Mouse (Mus musculus) retina, embryonic 14.5 days (tissue): ENCODE measurements around the gene S100a10.
"Not testable (repeated sequence)": the region's sequence is repeated elsewhere in the genome, so short reads cannot be mapped to it uniquely, and the experiment has no call there.

Source experiments
- DNase-seq: peaks from one replicate; pipeline ENCODE4 v3.0.0-alpha.2; 2015; ENCODE audit warnings: low spot score

S100a10 gene

DNA sequence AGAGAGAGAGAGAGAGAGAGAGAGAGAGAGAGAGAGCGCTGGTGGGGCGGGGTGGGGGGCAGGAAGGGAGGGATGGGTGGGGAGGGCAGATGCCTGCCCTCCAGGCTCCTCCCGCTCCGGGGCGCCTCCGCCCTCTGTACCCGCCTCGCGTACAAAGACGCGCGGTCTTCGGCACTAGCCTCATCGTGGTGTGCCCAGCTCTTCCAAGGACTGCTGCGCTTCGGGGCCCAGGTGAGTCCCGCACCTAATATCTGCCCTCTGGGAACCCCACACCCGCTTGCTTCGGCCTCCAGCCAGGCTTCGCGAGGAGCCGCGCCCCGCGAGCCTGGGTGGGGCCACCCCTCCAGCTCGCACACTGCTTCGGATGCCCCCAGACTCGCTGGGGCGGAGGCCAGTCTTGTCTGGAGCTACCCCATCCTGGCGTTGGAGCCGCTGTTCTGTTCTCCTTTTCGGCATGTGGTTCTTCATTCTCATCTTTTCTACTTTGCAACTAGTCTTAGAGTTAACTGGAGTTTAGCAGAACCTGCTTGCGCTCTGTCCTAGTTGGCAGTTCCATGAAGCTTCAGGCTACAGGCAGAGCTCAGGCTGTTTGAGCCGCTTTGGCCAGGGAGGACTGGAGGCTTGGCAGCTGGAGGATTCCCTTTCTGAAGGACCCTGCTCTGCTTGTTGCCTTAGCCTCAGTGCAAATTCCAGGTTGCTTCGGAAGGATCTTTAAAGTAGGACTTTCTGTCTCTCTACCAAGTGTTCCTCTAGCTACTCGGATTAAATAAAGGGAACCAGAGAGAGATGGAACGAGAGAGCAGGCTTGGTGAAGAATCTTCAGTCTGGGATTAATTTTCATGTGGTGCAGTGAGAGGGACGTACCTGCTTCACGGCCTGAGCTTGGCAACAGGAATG lies at the start of gene S100a10:
TSS of gene S100a10 (plus strand) at position 100 of the 897 bp plus-strand sequence.
- DNase-seq: peak; percentile 54

DNA sequence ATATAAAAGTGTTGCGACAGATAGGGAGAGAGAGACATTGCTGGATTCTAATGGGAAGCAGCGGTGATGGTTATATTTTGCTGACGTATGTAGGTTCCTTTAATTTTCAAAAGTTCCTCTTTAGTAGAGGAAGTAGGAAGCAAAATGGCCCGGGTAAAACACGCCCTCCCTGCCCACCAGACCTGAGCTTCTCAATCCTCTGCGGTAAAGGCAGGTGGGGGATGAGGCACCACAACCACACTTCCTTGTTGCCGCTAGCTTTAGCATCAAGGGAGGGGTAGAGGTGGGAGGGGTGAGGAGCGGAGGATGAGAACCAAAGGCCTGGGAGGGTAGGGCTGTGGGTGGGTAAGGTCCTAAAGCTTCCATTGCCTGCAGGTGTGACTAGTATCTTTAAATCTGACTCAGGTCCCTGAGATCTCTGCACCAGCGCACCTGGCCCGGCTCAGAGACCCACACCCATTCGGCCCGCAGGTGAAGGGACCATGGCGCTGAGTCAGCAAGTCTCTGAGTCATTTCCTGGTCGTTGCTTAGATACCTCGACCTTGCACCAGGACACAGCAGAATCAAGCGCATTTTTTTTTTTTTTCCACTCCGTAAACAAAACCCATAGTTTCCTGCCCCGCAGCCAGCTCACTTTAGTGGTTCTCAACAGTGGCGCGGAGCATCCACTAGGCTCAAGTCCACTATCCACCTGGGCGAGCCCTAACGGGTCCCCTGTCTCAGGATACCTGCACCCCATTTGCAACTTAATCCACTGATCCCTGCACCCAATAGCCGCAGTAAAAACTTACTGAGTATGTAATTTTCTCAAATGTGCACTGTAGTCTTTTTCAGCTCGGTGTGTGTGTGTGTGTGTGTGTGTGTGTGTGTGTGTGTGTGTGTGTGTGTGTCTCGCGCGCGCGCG lies 48.7 kb upstream of the S100a10 start:
- no peak for DNase-seq

DNA sequence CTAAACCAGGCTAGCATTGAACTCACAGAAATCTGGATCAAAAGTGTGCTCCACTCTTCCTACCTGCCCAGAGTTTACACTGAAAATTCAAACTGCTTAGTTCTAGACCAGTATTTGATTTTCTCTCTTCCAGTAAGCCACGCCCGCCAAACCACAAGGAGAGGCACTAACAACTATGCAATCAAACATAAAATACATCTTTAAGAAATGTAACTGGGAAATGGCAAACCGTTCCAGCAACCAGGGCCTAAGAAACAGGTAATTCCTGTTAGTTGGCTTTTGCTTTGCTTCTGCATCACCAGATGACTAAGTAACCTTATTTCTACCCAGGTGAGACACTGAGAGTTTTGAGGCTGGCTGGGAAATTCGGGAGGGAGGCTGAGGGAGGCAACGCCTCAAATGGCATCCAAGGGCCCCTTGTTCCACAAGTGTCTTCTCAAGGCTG lies 48.0 kb upstream of the S100a10 start:
- DNase-seq: no peak

DNA sequence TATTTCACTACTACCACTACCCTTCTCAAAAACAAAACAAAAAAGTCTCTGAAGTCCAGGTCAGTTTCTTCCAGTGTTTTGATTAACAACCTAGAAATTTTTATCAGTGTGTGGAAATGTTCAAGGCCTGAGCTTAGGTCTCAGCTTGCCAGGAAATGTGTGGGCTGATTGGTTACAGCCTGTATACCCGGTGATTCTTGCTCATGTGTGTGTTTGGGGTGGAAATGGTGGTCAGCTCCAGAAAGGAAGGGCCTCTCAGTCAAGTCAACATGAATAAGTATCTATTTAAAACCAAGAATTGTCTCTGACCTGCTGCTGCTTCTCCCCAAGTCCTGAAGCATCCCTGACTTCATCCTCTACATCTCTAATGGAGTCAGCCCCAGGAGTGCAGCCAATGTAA lies 45.6 kb upstream of the S100a10 start:
- DNase-seq: no peak

DNA sequence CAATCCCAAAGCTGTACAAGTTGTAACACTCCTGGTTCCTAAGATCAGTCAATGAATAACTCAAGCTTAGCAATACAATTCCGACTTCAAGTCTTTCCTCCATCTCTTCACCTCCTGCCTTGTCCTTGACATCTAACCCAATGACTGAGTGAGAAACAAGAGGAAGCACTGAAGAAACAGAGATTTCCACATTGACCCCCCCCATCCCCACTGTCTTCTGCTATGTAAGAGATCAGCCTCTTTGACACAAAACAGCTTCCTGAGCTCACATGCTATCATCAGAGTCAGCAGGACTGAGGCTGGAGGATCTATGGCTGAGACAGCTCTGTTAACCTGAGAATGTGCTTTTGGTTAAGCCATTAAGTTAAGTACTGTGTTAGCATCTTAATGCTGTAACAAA lies 43.8 kb upstream of the S100a10 start:
- no peak for DNase-seq

DNA sequence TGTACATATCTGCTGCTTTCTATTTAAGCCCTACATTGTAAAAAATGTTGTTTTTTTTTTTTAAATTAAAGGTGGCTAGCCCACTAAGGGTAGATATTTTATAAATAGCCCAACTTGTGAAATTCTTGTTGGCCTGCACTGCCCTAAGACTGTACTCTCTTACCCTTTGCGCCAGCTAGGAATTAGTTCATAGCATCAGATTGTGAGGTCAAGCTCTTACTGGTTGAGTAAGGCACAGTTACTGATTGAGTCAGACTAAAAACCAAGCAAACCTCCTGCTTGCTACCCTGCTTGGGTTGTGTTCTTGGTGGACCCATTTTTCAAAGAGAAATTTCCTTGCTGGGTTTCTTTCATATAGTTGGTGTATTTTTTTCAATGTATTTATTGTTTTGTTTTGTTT lies 43.1 kb upstream of the S100a10 start:
- DNase-seq: no peak

DNA sequence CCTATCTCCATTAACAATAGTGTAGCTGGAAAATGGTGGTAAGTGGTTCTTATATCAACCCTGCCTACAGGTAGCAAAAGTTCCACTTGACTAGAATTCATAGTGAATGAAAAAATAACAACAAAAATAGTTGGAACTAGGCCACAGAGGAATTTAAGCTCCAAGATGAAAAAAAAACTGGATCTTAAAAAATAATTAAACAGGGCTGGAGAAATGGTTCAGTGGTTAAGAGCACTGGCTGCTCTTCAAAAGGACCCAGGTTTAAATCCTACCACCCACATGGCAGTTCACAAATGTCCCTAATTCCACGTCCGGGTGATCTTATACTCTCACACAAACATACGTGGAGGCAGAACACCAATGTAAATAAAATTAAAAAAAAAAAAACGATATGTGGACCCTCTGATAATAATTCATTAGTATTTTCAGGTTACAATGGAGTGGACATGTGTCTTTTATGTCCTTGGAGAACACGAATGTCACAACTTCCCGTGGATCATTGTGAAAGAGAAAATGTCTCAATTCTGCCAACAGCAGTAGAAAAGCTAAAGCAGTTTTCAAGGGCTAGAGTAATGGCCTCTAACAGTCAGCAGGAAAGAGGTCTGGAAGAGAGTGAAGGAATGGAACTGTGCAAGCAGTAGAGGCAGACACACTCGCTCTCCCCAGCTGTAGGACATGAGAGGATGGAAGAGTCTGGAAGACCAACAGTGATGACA lies 42.3 kb upstream of the S100a10 start:
- no peak for DNase-seq

DNA sequence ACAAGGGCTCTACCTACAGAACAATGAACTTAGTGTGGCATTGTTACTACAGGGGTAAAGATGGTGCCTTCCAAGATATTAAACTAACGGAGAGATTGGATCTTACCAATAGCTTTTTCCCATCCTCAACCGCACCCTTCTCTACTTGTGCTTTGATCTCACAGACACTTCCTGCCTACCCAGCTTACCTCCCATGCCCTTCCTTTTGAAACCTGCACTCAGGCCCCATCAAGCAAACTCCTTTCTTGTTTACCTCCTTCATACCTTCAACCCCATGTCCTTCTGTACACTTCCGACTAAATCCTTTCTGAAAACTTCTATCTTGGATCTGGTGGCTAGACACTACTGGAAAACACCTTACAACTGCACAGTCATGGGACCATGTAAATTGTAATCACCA lies 40.3 kb upstream of the S100a10 start:
- DNase-seq: no peak

DNA sequence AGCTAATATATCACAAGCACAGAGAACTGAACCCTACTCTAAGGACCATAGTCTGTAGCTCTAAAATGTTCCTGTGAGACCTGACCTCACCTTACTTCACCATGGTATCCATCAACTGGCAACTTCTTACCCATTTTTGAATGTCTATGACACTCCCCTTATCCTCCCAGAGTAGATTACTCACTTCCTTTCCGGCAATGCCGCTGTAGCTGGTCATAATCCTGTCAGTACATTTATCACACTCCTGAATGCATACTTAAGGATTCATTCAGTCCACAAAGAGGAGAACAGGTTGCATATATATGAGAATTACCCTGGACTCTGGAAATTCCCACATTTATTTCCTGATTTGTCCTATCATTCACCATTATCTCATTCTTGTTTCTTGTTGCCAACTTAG lies 37.5 kb upstream of the S100a10 start:
- no peak for DNase-seq

DNA sequence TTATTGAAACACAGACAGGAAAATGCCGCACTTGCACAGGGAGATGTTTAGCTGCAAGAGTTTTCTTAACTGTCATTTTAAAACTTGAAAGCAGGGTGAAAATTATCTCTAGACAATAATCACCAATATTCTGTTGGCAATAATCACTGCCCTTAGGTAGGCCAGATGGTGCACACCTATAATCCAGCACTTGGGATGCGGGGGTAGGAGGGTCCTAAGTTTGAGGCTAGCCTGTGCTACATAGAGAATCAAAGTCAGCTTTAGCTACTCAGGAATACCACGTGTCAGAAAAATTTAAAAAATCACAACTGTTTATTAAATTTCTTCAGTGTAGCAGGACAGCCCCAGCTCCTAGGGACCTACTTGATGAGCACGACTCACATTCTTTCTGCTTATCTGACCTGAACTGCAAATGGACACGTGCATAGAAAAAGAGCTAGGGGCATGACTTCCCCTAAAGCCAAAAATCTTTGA lies 35.0 kb upstream of the S100a10 start:
- no peak for DNase-seq

DNA sequence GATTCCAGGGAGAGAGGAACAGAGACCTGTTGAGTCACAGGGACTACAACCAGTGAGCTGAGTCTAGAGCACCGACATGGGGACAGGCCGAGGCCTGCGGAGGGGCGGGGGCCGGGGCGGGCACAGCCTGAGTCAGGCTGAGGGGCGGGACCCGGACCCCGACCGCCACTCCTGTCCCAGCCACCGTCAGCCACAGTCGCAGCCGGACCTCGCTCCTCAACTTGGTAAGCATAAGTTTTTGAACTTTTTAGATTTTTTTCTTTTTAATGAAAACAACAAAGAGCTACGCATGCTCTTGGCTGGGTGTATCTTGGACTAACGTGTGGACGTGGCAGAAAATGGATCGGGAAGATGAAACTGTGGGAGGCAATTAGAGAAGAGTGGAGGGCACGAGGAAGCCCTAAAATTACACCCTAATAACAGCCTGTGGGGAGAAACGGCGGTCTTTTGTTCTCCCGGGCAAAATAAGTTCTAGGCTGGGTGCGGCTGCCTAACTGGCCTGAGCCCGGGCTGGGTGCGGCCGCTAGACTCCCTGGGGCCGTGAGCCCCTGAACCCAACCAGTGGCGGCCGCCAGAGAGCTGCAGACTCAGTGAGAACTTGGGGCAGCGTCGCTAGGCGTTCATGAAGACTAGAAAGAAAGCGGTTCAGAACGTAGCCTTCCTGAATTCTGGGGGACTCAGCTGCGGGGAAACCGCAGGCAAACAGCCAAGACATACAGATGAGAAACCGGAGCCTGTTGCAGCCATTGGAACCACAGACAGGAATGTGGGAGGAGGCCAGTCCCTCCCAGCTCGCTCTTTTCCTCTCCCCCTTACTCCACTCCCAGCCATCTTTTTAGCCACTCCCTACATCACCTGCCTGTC lies 34.3 kb upstream of the S100a10 start, which contains the start of gene S100a11:
TSS of gene S100a11 (plus strand) at position 159 of the 864 bp plus-strand sequence.
- peak; percentile 58 for DNase-seq

DNA sequence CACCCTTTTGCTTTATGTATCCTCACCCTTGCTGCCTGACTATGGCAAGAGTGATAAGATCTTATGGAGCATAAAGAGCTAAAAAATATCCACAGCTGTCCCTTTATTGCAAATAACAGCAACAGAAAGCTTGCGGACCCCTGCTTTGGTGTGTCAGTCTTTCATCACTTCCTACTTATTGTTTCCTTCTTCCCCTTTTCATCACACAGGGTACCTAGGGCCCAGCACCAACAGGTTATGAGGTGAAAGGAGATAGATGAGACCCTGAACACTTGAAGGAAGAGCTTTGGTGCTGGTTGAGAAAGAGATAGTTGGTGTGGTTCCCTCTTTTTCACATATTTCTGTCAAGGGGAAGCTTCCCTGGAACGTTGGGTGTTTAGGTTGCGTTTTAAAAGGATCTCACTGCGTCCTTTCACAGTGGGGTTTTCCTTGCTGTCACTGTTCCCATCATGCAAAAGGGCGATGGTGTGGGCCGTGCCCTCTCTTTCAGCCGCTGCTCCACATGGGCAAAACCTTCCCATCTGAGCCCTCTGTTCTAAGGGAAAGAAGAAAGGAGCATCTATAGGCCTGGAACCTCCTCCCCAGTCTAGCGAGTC lies 33.3 kb upstream of the S100a10 start:
- DNase-seq: no peak

DNA sequence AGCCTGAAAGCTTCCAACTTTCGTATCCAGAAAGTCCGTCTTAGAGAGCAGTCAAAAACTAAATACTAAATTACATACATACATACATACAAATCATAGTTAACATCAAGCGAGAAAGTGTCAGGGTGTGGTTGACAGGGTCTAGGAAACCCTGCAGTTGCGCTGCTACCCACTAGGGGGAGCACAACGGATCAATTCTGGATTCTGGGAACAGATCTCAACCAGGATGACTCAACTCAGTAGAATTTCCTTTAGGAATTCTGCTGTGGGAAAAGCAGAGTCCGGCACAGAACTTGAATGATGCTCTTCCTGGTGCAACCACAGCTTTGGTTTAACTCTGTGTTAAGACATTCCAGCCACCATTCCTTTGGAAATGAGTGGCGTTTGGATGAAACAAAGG lies 32.3 kb upstream of the S100a10 start:
- DNase-seq: peak; percentile 78

DNA sequence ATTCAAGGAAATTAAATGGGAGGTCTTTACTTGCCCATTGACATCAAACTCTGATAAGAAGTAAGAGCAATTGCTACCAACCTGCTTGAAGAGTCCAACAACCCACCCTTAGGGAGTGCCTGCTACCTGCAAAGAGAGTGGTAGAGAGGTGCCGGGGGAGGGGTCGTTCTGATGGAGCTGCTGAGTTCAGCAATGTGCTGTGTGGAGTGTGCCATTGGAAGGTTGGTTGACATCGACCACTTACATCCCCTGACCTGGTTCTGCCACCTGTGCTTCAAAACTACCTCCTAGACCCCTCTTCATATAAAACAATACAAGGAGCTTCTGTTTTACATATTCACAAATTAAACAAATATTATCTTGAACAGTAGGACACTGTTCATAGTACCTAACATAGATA lies 27.6 kb upstream of the S100a10 start:
- no peak for DNase-seq

DNA sequence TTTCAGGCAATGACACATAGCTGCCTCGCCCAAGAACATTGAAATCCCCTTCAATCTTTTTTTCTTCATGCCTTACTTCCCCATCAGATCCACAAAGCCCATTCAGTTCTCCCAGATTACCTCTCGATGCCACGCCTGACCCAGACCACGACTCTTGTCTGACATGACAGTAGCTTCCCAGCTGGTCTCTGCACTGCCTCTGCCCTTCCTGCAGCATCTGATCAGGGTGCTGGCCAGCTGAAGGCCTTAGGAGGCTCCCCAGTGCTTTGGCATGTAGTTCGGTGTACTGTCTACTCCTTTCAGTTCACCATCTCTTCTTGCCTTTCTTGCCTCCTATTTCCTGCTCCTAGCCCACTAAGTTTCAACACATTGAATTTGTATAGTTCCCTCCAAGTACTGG lies 26.1 kb upstream of the S100a10 start:
- DNase-seq: no peak

DNA sequence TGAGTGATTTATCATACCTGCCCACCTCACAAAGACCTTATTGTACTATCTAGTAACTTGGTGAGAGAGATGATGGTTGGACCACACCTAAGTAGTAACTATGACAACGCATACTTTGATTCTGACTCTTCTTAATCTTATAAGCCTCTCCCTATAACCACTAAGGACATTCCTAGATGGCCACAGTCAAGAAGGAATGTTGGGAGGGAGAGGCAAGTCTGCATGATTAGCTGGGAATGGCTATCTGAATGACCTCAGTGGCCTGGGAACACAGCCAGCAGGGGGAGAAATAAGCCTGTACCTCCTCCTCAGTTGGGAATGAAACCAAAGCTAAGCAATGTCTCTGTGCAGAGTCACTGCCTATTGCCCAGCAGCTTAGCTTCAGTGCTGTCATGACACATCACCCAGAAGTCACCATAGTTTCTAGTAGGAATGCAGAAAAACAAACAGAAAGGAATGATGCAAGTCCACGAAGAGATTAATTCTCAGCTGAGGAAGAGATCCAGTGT lies 17.8 kb upstream of the S100a10 start:
- no peak for DNase-seq

DNA sequence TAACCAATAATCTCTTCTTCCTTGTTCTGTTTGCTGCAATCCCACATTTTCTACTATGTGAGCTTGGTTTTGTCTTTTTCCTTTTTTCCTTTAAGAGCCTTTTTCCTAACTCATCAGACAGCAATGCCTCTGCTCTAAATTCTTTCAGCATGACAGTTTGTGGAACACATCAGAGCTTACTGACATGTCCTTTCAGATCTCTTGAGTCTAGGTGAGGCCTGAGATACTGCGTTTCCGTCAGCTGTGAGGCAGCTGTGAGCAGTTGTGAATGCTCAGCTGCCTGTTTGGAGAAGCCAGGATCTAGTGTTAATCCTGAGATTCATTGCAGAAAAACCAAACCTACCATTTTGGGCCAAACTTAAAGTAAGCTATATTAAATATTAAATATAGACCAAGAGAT lies 16.4 kb upstream of the S100a10 start:
- DNase-seq: no peak

DNA sequence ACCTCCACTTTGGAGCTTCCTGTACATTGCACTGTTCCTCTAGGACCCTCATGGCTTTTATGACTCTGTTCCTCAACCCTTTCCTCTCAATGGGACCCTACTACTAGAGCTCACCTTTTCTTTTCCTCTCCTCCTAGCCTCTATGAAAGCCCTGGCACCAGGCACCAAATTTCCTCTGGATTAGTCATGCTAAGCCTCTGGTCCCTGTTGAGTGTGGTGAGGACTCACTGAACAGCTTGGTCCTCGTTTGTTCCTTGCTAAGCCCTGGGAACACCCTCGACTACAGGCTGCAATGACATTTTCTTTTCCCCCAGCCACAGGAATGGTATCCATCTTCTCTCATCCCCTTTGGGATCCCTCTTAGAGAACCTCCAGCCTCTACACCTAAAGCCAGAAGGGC lies 13.4 kb upstream of the S100a10 start:
- DNase-seq: no peak

DNA sequence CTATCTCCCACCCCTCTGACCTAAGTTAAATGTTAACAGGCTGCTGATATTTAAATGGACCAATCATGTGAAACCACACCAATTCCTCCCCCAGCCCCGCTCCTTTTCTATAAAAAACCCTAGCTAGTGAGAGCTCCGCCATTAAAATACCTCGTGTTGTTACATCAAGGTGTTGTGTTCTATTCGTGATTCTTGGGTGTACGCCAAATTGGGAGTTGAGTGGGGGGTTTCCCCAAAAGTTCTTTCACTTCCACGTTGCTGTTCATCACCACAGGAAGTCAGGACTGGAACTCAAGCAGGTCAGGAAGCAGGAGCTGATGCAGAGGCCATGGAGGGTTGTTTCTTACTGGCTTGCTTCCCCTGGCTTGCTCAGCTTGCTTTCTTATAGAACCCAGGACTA lies 10.7 kb upstream of the S100a10 start:
- not testable (repeated sequence) for DNase-seq

DNA sequence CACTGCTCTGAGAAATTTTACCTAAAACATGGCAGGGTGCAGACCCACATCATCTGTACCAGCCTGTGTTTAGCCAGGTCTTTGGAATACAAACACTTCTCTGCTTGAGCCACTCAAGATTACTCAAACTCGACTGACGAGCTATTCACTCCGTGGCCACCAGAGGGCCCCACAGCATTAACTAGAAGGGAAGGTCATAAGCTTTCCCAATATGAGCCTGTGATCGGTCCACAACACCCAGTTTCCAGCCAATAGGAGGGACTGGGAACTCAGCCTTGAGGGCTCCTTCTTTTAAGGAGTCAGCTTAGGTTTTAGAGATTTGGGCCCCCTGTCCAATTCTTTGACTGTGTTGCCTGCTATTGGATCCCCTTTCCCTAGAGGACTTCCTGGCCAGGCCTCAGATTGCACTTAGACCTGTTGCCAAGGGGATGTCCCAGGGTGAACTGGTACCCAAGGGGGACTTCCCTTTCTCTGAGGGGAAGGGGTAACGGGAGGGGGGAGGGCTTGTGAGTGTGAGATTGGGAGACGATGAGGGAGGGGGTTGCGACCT lies 7.7 kb upstream of the S100a10 start:
- DNase-seq: peak; percentile 86
